Mouse (Mus musculus): ENCODE measurements around the gene Gm17267.
"Not testable (repeated sequence)": the region's sequence is repeated elsewhere in the genome, so short reads cannot be mapped to it uniquely, and the experiment has no call there.

Gene Gm17267

DNA sequence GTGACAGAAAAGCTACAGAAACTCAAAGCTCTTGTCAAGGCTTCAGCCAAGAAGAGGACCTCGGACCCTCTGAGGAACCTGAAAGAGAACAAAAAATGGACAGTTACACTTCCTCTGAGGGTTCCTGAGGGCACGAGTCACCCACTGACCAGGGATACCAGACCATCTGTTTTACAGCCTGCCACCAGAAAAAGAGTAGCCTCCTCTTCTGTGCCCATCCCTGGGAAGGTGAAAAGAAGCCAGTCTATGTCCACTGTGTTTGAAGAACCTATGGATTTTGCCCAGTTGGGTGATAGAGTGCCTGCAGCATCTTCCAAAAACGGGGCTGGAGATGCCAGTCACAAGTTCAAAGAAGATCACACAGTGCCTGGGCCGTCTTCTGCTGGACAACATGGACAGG, at the start of gene Gm17267:
Gene Gm17267 (plus strand): TSS at position 301 of the 400 bp plus-strand sequence.
- not testable (repeated sequence) for DNase-seq (ENCODE audit: extremely low read depth, insufficient read length, low spot score)

Data from 3134 (cell line).